Mouse (Mus musculus) lung, embryonic 15.5 days (tissue): ENCODE measurements at regions not wholly inside any gene's neighbourhood (a gene's known extent, or its start where the extent isn't known, plus 50 kb on each side); places are given as distances from the start of the nearest gene placed in this dataset.
"Not testable (repeated sequence)": the region's sequence is repeated elsewhere in the genome, so short reads cannot be mapped to it uniquely, and the experiment has no call there.

Experiments used
- ATAC-seq: fragments of 200-750 bp; cut with Nextera tagmentation; 2 replicates; pipeline ENCODE4 v1.8.0; 2017; ENCODE audit warnings: moderate number of reproducible peaks, borderline replicate concordance; ENCODE audit not compliant: low FRiP score, low TSS enrichment; ENCODE audit errors: extremely low read depth
- H3K27ac ChIP-seq: fragments of 300-500 bp; sonication (generic); 2 replicates; pipeline ENCODE4 v1.5.1; 2015; ENCODE audit warnings: moderate library complexity, mild to moderate bottlenecking, inconsistent platforms
- H3K27me3 ChIP-seq: fragments of 300-500 bp; sonication (generic); 2 replicates; pipeline ENCODE4 v1.6.1; 2015; ENCODE audit warnings: inconsistent platforms
- H3K36me3 ChIP-seq: fragments of 300-500 bp; sonication (generic); 2 replicates; pipeline ENCODE4 v1.6.1; 2015; ENCODE audit warnings: inconsistent platforms
- H3K4me1 ChIP-seq: fragments of 300-500 bp; sonication (generic); 2 replicates; pipeline ENCODE4 v1.6.1; 2015; ENCODE audit warnings: inconsistent platforms
- H3K4me2 ChIP-seq: fragments of 300-500 bp; sonication (generic); 2 replicates; pipeline ENCODE4 v1.6.1; 2015; ENCODE audit warnings: inconsistent platforms, mild to moderate bottlenecking, moderate library complexity
- H3K4me3 ChIP-seq: fragments of 300-500 bp; sonication (generic); 2 replicates; pipeline ENCODE4 v1.5.1; 2015; ENCODE audit warnings: mild to moderate bottlenecking, inconsistent platforms
- H3K9ac ChIP-seq: fragments of 300-500 bp; sonication (generic); 2 replicates; pipeline ENCODE4 v1.6.1; 2015; ENCODE audit warnings: inconsistent platforms
- H3K9me3 ChIP-seq: fragments of 300-500 bp; sonication (generic); 2 replicates; pipeline ENCODE4 v1.6.1; 2016; ENCODE audit warnings: inconsistent platforms
- WGBS: fragments of 180-500 bp; shearing (Covaris S2); methylation state at CpG from one replicate; pipeline ENCODE4 v1.1.7; 2015; 5-methylcytosine and 5-hydroxymethylcytosine counted together

- not testable (repeated sequence) for H3K4me2 ChIP-seq, H3K9me3 ChIP-seq, H3K27me3 ChIP-seq, H3K9ac ChIP-seq, ATAC-seq, H3K36me3 ChIP-seq, H3K4me3 ChIP-seq, H3K4me1 ChIP-seq, H3K27ac ChIP-seq
- 80% methylated on average over 2 of the region's 2 CpGs for WGBS
Measured at GRCm38 (mm10) chrX:105655591-105655990, 108.5 kb upstream of the Fgf16 start.

- no peak overlapping the region for H3K4me2 ChIP-seq
- H3K27ac ChIP-seq = no peak overlapping the region
- H3K27me3 ChIP-seq = no peaks in the 10 kb centered on the region
- no peak overlapping the region for H3K4me3 ChIP-seq
- no peak overlapping the region for H3K9ac ChIP-seq
- ATAC-seq = no peak
- H3K36me3 ChIP-seq = no peaks in the 10 kb centered on the region
- H3K9me3 ChIP-seq = no peaks in the 10 kb centered on the region
- no peaks in the 10 kb centered on the region for H3K4me1 ChIP-seq
- 64% methylated on average over 2 of the region's 2 CpGs for WGBS
Measured at GRCm38 (mm10) chrX:105670531-105670930, 93.5 kb upstream of the Fgf16 start.

DNA sequence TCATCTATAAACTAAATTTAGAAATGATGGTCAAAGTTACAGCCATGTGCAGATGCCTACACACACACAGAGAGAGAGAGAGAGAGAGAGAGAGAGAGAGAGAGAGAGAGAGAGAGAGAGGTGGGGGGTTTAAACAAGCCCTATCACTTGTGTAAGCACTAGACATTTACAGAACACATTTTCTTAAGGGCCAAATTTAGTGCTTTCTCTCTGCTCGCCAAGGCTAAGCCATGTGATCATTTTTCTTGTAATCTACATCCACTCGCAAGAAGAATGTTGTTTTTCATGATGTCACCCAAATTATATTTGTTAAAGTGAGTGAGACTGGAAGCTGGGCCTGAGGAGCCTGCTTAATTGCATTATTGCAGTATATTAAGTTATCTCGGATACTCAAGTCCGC is 92.8 kb upstream of the Fgf16 start:
- Histone ChIP-seq H3K4me3 (no peak overlapping the region), H3K9ac (no peak overlapping the region), H3K27ac (no peak overlapping the region), H3K9me3 (no peaks in the 10 kb centered on the region), H3K4me1 (no peaks in the 10 kb centered on the region), H3K4me2 (no peak overlapping the region), H3K27me3 (no peaks in the 10 kb centered on the region), H3K36me3 (no peaks in the 10 kb centered on the region)
- WGBS = 45% methylated on average over 4 of the region's 4 CpGs
- no peak for ATAC-seq

- no peaks in the 10 kb centered on the region for H3K27me3 ChIP-seq
- no peak overlapping the region for H3K9ac ChIP-seq
- H3K27ac ChIP-seq = no peak overlapping the region
- no peaks in the 10 kb centered on the region for H3K36me3 ChIP-seq
- H3K9me3 ChIP-seq = no peaks in the 10 kb centered on the region
- H3K4me1 ChIP-seq = no peaks in the 10 kb centered on the region
- no peak overlapping the region for H3K4me3 ChIP-seq
- WGBS = 42% methylated on average over 3 of the region's 3 CpGs
- no peak overlapping the region for H3K4me2 ChIP-seq
- ATAC-seq = no peak
Measured at GRCm38 (mm10) chrX:105674860-105675259, 89.2 kb upstream of the Fgf16 start.

DNA sequence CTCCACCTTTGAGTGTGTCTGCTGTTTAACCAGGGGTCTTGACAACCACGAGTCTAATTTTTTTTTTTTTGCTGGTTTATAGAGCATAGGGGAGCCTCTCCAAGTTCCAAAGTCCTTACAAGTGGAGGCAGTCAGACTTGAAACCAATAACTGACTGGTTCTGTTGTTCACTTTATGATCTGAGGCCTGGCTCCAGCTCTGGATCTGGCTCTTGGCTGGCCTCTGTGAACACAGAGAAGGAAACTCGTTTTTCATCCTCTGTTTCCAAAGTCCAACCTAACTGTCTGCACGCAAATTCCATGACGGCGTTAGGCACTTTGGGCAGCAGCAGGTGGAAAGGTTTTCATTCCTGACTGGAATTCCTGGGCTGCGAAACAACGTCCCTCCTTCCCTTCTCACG is 80.4 kb upstream of the Fgf16 start:
- Histone ChIP-seq H3K27ac (peak overlapping the region; percentile 50; the same call in 1 of the 2 replicates), H3K9me3 (no peaks in the 10 kb centered on the region)
- 48% methylated on average over 8 of the region's 8 CpGs for WGBS

GRCm38 (mm10) chrX:105684433-105684832 is 79.6 kb upstream of the Fgf16 start:
- Histone ChIP-seq H3K9me3 (no peaks in the 10 kb centered on the region), H3K27ac (no peak overlapping the region), H3K27me3 (no peaks in the 10 kb centered on the region), H3K9ac (no peak overlapping the region), H3K4me3 (no peak overlapping the region), H3K36me3 (no peaks in the 10 kb centered on the region), H3K4me2 (no peak overlapping the region), H3K4me1 (no peaks in the 10 kb centered on the region)
- peak; percentile 79 for ATAC-seq
- 35% methylated on average over 4 of the region's 4 CpGs for WGBS

More for the DNA sequence above, 80.4 kb upstream of the Fgf16 start:
- Histone ChIP-seq H3K4me2 (no peak overlapping the region), H3K9ac (no peak overlapping the region), H3K4me1 (no peaks in the 10 kb centered on the region), H3K4me3 (no peak overlapping the region), H3K36me3 (no peaks in the 10 kb centered on the region), H3K27me3 (no peaks in the 10 kb centered on the region)
- ATAC-seq = no peak

DNA sequence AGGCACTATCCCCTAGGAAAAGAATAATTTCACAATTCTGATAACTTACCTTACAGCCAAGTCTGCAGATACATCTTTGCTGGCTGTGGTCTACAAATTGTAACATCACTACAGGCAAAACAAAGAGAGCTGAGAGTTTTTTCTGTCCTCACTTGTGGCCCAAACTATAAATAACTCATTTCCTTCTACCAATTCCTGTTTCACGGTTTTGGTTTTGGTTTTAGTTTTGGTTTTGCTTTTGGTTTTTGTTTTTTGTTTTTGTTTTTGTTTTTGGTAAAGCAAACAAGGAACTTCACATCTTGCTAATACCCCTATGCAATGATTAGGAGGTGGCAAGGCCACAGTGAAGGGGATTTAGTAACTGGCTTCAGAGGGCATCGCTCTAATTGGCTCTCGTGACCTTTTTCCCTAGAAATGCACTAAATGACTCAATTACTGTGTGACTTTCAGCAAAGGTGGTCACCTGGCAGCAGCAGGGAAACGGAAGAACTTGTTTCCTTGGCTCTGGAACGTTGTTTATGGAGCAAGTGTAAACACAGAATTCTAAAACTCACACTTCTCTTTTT is 53.3 kb upstream of the Fgf16 start:
- WGBS = 55% methylated on average over 5 of the region's 5 CpGs
- H3K4me1 ChIP-seq = no peaks in the 10 kb centered on the region
- H3K9me3 ChIP-seq = no peaks in the 10 kb centered on the region
- no peak for ATAC-seq
- no peaks in the 10 kb centered on the region for H3K27me3 ChIP-seq
- H3K4me3 ChIP-seq = no peak overlapping the region
- no peaks in the 10 kb centered on the region for H3K36me3 ChIP-seq
- H3K9ac ChIP-seq = no peak overlapping the region
- H3K4me2 ChIP-seq = no peak overlapping the region
- no peak overlapping the region for H3K27ac ChIP-seq
